Mouse (Mus musculus) fibroblast of lung, adult 2 months (primary cell): ENCODE data around the gene Gm12394.
"Not testable (repeated sequence)": the region's sequence is repeated elsewhere in the genome, so short reads cannot be mapped to it uniquely, and the experiment has no call there.

Experiments
- DNase-seq: peaks from one replicate; pipeline ENCODE4 v3.0.0-alpha.2; 2011; ENCODE audit warnings: low read depth

The Gm12394 gene

GRCm38 (mm10) chr4:42860483-42860882, 3.9 kb upstream of the Gm12394 start:
- not testable (repeated sequence) for DNase-seq

- DNase-seq, result not testable (repeated sequence)
These were observed 2.8 kb downstream of the Gm12394 start, which contains the start of gene Fam205a1 for GRCm38 (mm10) chr4:42853788-42854187. TSS of gene Fam205a1 (minus strand) at chr4:42853888.

- not testable (repeated sequence) for DNase-seq
These were observed 82.7 kb downstream of the Gm12394 start, which contains the start of gene Ccl21a for GRCm38 (mm10) chr4:42773893-42774292. TSS of gene Ccl21a (minus strand) at chr4:42773993.

- DNase-seq, result not testable (repeated sequence)
These were observed 100.1 kb downstream of the Gm12394 start, which contains the start of gene Ccl19 for GRCm38 (mm10) chr4:42756477-42756876. TSS of gene Ccl19 (minus strand) at chr4:42756577.

- DNase-seq, result not testable (repeated sequence)
These were observed 121.3 kb downstream of the Gm12394 start, which contains the start of gene 4930578G10Rik for GRCm38 (mm10) chr4:42735245-42735644. TSS of gene 4930578G10Rik (plus strand) at chr4:42735545.
